Mouse (Mus musculus): ENCODE data around the gene Hist1h2ak. TPM values are rescaled to one million over a fixed set of nuclear protein-coding genes. Genes with fewer than 3 reads are reported as not detected.
"Not testable (repeated sequence)": the region's sequence is repeated elsewhere in the genome, so short reads cannot be mapped to it uniquely, and the experiment has no call there.

Hist1h2ak gene
- polyA plus RNA-seq, 1 experiment from 2014 or later: 7.5 TPM

GRCm38 (mm10) chr13:21751417-21751816, 2.2 kb downstream of the Hist1h2ak start:
- H3K27ac ChIP-seq (ENCODE audit: low read length): no peak overlapping the region
- no peak overlapping the region for H3K4me3 ChIP-seq (ENCODE audit: low read depth, low read length)
- H3K9ac ChIP-seq (replicated peaks; ENCODE audit: low read depth): no peak overlapping the region
- TF ChIP-seq CTCF (IDR thresholded peaks at IDR 0.05) (no peak), EP300 (IDR thresholded peaks at IDR 0.05) (no peak)
- DNase-seq (ENCODE audit: low spot score) (no peak), ATAC-seq (no peak)
- no peaks in the 10 kb centered on the region for H3K9me3 ChIP-seq (ENCODE audit: low read length)
- H3K27me3 ChIP-seq (replicated peaks; ENCODE audit: insufficient read depth, low read length): no peaks in the 10 kb centered on the region
- peaks cover 7% of the 10 kb centered on the region for H3K4me1 ChIP-seq (ENCODE audit: insufficient read depth, low read depth, low read length)
- no peaks in the 10 kb centered on the region for H3K36me3 ChIP-seq (ENCODE audit: insufficient read depth, low read length)
- H3K4me2 ChIP-seq (replicated peaks; ENCODE audit: low read depth, low read length): no peak overlapping the region

DNA sequence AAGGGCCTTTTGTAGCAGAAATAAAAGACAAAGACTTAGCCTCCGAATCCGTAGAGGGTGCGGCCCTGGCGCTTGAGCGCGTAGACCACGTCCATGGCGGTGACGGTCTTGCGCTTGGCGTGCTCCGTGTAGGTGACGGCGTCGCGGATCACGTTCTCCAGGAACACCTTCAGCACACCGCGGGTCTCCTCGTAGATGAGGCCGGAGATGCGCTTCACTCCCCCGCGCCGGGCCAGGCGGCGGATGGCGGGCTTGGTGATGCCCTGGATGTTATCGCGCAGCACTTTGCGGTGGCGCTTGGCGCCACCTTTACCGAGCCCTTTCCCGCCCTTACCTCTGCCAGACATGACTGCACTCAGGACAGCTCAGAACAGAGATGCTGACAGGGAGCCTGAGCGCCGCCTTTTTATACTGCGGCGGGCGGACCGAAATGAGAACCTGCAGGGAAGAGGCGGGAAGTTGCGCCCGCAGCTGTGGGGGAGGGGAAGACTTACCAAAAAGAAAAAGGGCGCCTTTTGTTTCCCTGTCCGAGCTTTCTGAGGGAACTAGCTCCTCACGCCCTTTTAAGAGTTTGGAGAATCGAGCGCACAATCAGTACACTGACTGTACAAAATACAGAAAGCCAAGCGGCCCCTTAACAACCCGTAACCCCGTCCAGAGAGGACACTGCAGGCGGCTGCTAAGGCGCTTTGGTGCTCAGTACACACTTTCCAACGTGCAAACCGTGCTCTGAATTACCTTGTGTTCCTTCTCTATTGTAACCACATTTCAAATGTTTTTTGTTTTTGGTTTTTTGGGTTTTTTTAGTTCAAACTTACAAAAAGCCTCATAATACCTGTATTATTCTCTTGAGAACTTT, 3.2 kb downstream of the Hist1h2ak start, which contains the start of gene Hist1h4k:
TSS of gene Hist1h4k (minus strand) at position 347 of the 859 bp plus-strand sequence.
- WGBS: under 1% methylated on average over 37 of the region's 56 CpGs
- Histone ChIP-seq H3K27ac (ENCODE audit: low read length) (peak within 1 kb of the TSS; percentile 47; the same call in 1 of the 2 replicates), H3K4me2 (replicated peaks; ENCODE audit: low read depth, low read length) (peak within 1 kb of the TSS; percentile 56), H3K4me3 (ENCODE audit: low read depth, low read length) (peak within 1 kb of the TSS; percentile 39), H3K9ac (replicated peaks; ENCODE audit: low read depth) (peak within 1 kb of the TSS; percentile 32; the same call in 1 of the 2 replicates)
- ATAC-seq (peak; percentile 65), DNase-seq (ENCODE audit: low spot score) (peak; percentile 84)
- peak; percentile 59 for TF ChIP-seq EP300 (IDR thresholded peaks at IDR 0.05)
- H3K9me3 ChIP-seq (ENCODE audit: low read length); H3K27me3 ChIP-seq (replicated peaks; ENCODE audit: insufficient read depth, low read length); H3K36me3 ChIP-seq (ENCODE audit: insufficient read depth, low read length); H3K4me1 ChIP-seq (ENCODE audit: insufficient read depth, low read depth, low read length): not testable (repeated sequence)

GRCm38 (mm10) chr13:21749387-21750158, 4.1 kb downstream of the Hist1h2ak start:
- ATAC-seq: no peak
- peak overlapping the region; percentile 32; the same call in 1 of the 2 replicates for H3K9ac ChIP-seq (replicated peaks; ENCODE audit: low read depth)
- H3K9me3 ChIP-seq (ENCODE audit: low read length): no peaks in the 10 kb centered on the region
- no peak for TF ChIP-seq EP300 (IDR thresholded peaks at IDR 0.05)
- no peak for TF ChIP-seq CTCF (IDR thresholded peaks at IDR 0.05)
- no peak overlapping the region for H3K27ac ChIP-seq (ENCODE audit: low read length)
- WGBS: 2% methylated on average over 5 of the region's 5 CpGs
- peak overlapping the region; percentile 56 for H3K4me2 ChIP-seq (replicated peaks; ENCODE audit: low read depth, low read length)
- no peaks in the 10 kb centered on the region for H3K27me3 ChIP-seq (replicated peaks; ENCODE audit: insufficient read depth, low read length)
- H3K36me3 ChIP-seq (ENCODE audit: insufficient read depth, low read length): no peaks in the 10 kb centered on the region
- no peak for DNase-seq (ENCODE audit: low spot score)
- H3K4me1 ChIP-seq (ENCODE audit: insufficient read depth, low read depth, low read length): peaks cover 7% of the 10 kb centered on the region
- H3K4me3 ChIP-seq (ENCODE audit: low read depth, low read length): peak overlapping the region; percentile 39

GRCm38 (mm10) chr13:21745006-21745405, 8.6 kb downstream of the Hist1h2ak start:
- no peaks in the 10 kb centered on the region for H3K36me3 ChIP-seq (ENCODE audit: insufficient read depth, low read length)
- no peaks in the 10 kb centered on the region for H3K9me3 ChIP-seq (ENCODE audit: low read length)
- no peaks in the 10 kb centered on the region for H3K27me3 ChIP-seq (replicated peaks; ENCODE audit: insufficient read depth, low read length)
- ATAC-seq (no peak), DNase-seq (ENCODE audit: low spot score) (no peak)
- H3K4me1 ChIP-seq (ENCODE audit: insufficient read depth, low read depth, low read length): peaks cover 7% of the 10 kb centered on the region; the same call in 1 of the 2 replicates
- no peak overlapping the region for H3K27ac ChIP-seq (ENCODE audit: low read length)
- no peak overlapping the region for H3K9ac ChIP-seq (replicated peaks; ENCODE audit: low read depth)
- TF ChIP-seq EP300 (IDR thresholded peaks at IDR 0.05) (no peak), CTCF (IDR thresholded peaks at IDR 0.05) (no peak)
- WGBS: 51% methylated on average over 1 of the region's 1 CpGs
- no peak overlapping the region for H3K4me2 ChIP-seq (replicated peaks; ENCODE audit: low read depth, low read length)
- H3K4me3 ChIP-seq (ENCODE audit: low read depth, low read length): no peak overlapping the region

DNA sequence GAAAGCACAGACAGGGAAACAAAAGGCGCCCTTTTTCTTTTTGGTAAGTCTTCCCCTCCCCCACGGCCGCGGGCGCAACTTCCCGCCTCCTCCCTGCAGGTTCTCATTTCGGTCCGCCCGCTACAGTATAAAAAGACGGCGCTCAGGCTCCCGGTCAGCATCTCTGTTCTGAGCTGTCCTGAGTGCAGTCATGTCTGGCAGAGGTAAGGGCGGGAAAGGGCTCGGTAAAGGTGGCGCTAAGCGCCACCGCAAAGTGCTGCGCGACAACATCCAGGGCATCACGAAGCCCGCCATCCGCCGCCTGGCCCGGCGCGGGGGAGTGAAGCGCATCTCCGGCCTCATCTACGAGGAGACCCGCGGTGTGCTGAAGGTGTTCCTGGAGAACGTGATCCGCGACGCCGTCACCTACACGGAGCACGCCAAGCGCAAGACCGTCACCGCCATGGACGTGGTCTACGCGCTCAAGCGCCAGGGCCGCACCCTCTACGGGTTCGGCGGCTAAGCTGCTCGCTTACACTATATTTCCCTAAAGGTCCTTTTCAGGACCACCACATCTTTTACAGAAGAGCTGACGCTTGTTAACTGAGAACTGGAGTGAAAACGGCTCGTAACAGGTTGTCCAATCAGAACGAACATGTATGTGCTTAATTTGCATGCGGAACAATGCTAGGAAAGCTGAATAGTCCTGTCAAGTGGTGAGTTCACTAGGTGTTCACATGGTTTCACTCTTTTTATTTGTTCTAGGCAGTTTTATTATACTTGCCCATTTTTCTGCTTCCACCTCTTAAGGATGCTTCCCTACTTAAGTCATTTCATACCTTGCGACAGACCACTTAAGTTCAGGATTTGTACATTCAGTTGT, 18.5 kb downstream of the Hist1h2ak start, which contains the start of gene Hist1h4j:
TSS of gene Hist1h4j (plus strand) at position 159 of the 862 bp plus-strand sequence.
- not testable (repeated sequence) for H3K4me1 ChIP-seq (ENCODE audit: insufficient read depth, low read depth, low read length); H3K27me3 ChIP-seq (replicated peaks; ENCODE audit: insufficient read depth, low read length); H3K36me3 ChIP-seq (ENCODE audit: insufficient read depth, low read length); H3K9me3 ChIP-seq (ENCODE audit: low read length)
- Histone ChIP-seq H3K27ac (ENCODE audit: low read length) (peak within 1 kb of the TSS; percentile 75), H3K4me2 (replicated peaks; ENCODE audit: low read depth, low read length) (peak within 1 kb of the TSS; percentile 61), H3K4me3 (ENCODE audit: low read depth, low read length) (peak within 1 kb of the TSS; percentile 47), H3K9ac (replicated peaks; ENCODE audit: low read depth) (peak within 1 kb of the TSS; percentile 2; the same call in 1 of the 2 replicates)
- ATAC-seq (peak; percentile 85), DNase-seq (ENCODE audit: low spot score) (peak; percentile 84)
- under 1% methylated on average over 39 of the region's 56 CpGs for WGBS

Measured in lung, postnatal 0 days (tissue).